Mouse (Mus musculus) liver, embryonic 16.5 days (tissue): Measurements from ENCODE around the gene Nisch. TPM values are rescaled to one million over a fixed set of nuclear protein-coding genes. Genes with fewer than 3 reads are reported as not detected.

ENCODE experiments used
- ATAC-seq: fragments of 200-750 bp; cut with Nextera tagmentation; 2 replicates; pipeline ENCODE4 v1.8.0; 2017; ENCODE audit warnings: low read depth, mild to moderate bottlenecking, moderate number of reproducible peaks, moderate library complexity
- H3K27ac ChIP-seq: fragments of 300-500 bp; sonication (generic); 2 replicates; pipeline ENCODE4 v1.5.1; 2014; ENCODE audit warnings: mild to moderate bottlenecking, low read length
- H3K27me3 ChIP-seq: fragments of 300-500 bp; sonication (generic); 2 replicates; pipeline ENCODE4 v1.6.1; 2014; ENCODE audit warnings: low read depth, low read length, mixed read lengths; ENCODE audit not compliant: control insufficient read depth, insufficient read depth
- H3K36me3 ChIP-seq: fragments of 300-500 bp; sonication (generic); 2 replicates; pipeline ENCODE4 v1.6.1; 2014; ENCODE audit warnings: mild to moderate bottlenecking; ENCODE audit not compliant: control insufficient read depth, insufficient read depth
- H3K4me1 ChIP-seq: fragments of 300-500 bp; sonication (generic); 2 replicates; pipeline ENCODE4 v1.6.1; 2014; ENCODE audit warnings: low read depth, low read length, mixed read lengths; ENCODE audit not compliant: control insufficient read depth
- H3K4me2 ChIP-seq: fragments of 300-500 bp; sonication (generic); 2 replicates; pipeline ENCODE4 v1.6.1; 2014; ENCODE audit warnings: low read depth, low read length, mixed read lengths
- H3K4me3 ChIP-seq: fragments of 300-500 bp; sonication (generic); 2 replicates; pipeline ENCODE4 v1.5.1; 2014; ENCODE audit warnings: low read depth, mild to moderate bottlenecking, low read length
- H3K9ac ChIP-seq: fragments of 300-500 bp; sonication (generic); 2 replicates; pipeline ENCODE4 v1.6.1; 2014; ENCODE audit warnings: low read depth, low read length
- H3K9me3 ChIP-seq: fragments of 300-500 bp; sonication (generic); replicated peaks from 2 replicates; pipeline ENCODE4 v1.6.1; 2016; ENCODE audit warnings: low read length; ENCODE audit not compliant: control insufficient read depth
- WGBS: fragments of 180-500 bp; shearing (Covaris S2); extraction: QIAGEN DNeasy Blood & Tissue Kit; methylation state at CpG from one replicate; pipeline ENCODE4 v1.1.7; 2014; ENCODE audit not compliant: insufficient replicate concordance; 5-methylcytosine and 5-hydroxymethylcytosine counted together
- polyA plus RNA-seq: library from polyadenylated mRNA; unstranded; fragments of >200 nt; fragmentation: Nextera tagmentation; extraction: Ambion mirVana; gene quantifications from 2 replicates; pipeline ENCODE4 v1.2.1, GENCODE M21; 2015

The Nisch gene
- polyA plus RNA-seq, 1 experiment from 2014 or later = 112 TPM

- no peaks in the 10 kb centered on the region for H3K27me3 ChIP-seq
- ATAC-seq = no peak
- H3K4me3 ChIP-seq = no peak overlapping the region
- no peak overlapping the region for H3K27ac ChIP-seq
- no peak overlapping the region for H3K4me2 ChIP-seq
- no peaks in the 10 kb centered on the region for H3K9me3 ChIP-seq
- WGBS = 49% methylated on average over 12 of the region's 12 CpGs
- H3K4me1 ChIP-seq = no peaks in the 10 kb centered on the region; the same call in 1 of the 2 replicates
- no peak overlapping the region for H3K9ac ChIP-seq
- H3K36me3 ChIP-seq = peaks cover 55% of the 10 kb centered on the region
These were observed 77.1 kb downstream of the Nisch start for GRCm38 (mm10) chr14:31139666-31140065.

DNA sequence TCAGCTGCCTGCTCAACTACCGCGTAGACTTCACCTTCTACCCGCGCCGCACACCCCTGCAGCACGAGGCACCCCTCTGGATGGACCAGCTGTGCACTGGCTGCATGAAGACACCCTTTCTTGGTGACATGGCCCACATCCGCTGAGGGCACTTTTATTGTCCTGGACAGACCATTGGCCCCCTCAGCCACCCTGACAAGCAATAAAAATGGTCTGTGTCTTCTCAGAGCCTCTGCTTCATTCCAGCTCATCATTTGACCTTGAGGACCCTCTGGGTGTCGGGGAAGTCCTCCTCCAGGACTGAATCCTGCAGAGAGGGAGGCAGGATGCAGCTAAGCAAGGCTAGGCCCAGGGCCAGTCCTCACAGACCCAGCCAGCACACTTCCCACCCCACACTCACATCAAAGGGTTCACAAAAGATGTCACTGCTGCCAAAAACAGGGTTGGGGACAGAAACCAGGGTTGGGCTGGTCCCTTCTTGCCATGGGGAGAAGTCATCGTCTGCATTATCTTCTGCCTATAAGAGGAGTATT, 77.8 kb downstream of the Nisch start:
- no peak overlapping the region for H3K4me2 ChIP-seq
- no peak overlapping the region for H3K27ac ChIP-seq
- WGBS = 84% methylated on average over 9 of the region's 9 CpGs
- no peak for ATAC-seq
- H3K4me1 ChIP-seq = peaks cover 3% of the 10 kb centered on the region; the same call in 1 of the 2 replicates
- no peaks in the 10 kb centered on the region for H3K9me3 ChIP-seq
- peaks cover 56% of the 10 kb centered on the region for H3K36me3 ChIP-seq
- H3K27me3 ChIP-seq = no peaks in the 10 kb centered on the region
- no peak overlapping the region for H3K9ac ChIP-seq
- H3K4me3 ChIP-seq = no peak overlapping the region

- H3K27me3 ChIP-seq = no peaks in the 10 kb centered on the region
- H3K36me3 ChIP-seq = peaks cover 56% of the 10 kb centered on the region
- H3K9me3 ChIP-seq = no peaks in the 10 kb centered on the region
- WGBS = 83% methylated on average over 26 of the region's 35 CpGs
- H3K27ac ChIP-seq = no peak overlapping the region
- no peak overlapping the region for H3K9ac ChIP-seq
- peaks cover 8% of the 10 kb centered on the region for H3K4me1 ChIP-seq
- H3K4me3 ChIP-seq = no peak overlapping the region
- ATAC-seq = no peak
- no peak overlapping the region for H3K4me2 ChIP-seq
These were observed 78.4 kb downstream of the Nisch start for GRCm38 (mm10) chr14:31138219-31138896.

DNA sequence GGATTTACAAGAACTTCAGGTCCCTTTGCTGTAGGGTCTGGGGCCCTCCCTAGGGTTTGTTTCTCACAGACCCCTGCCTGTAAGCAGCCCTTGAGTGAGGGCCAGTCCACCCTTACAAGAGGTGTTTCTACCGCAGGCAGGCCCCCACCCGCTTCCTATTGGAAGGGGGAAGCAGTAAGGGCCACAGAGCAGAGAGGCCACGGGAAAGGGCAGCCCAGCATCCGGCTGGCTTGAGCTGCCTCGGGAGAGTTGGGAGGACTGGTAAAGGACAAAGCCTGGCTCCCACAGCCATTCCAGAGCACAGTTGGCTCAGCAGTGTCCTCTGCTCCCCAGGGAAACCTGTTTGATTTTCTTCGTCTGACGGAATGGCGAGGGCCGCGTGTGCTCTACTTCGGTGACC, 79.0 kb downstream of the Nisch start:
- H3K9ac ChIP-seq = no peak overlapping the region
- no peak for ATAC-seq
- H3K4me2 ChIP-seq = no peak overlapping the region
- peaks cover 13% of the 10 kb centered on the region for H3K4me1 ChIP-seq
- H3K4me3 ChIP-seq = no peak overlapping the region
- no peaks in the 10 kb centered on the region for H3K27me3 ChIP-seq
- peaks cover 55% of the 10 kb centered on the region for H3K36me3 ChIP-seq
- no peaks in the 10 kb centered on the region for H3K9me3 ChIP-seq
- WGBS = 76% methylated on average over 11 of the region's 11 CpGs
- no peak overlapping the region for H3K27ac ChIP-seq

GRCm38 (mm10) chr14:31137281-31137595, 79.5 kb downstream of the Nisch start:
- WGBS = 82% methylated on average over 10 of the region's 10 CpGs
- Histone ChIP-seq H3K4me1 (peaks cover 19% of the 10 kb centered on the region), H3K27ac (no peak overlapping the region), H3K9ac (no peak overlapping the region), H3K36me3 (peaks cover 50% of the 10 kb centered on the region), H3K4me2 (no peak overlapping the region), H3K4me3 (no peak overlapping the region), H3K27me3 (no peaks in the 10 kb centered on the region), H3K9me3 (no peaks in the 10 kb centered on the region)
- no peak for ATAC-seq

DNA sequence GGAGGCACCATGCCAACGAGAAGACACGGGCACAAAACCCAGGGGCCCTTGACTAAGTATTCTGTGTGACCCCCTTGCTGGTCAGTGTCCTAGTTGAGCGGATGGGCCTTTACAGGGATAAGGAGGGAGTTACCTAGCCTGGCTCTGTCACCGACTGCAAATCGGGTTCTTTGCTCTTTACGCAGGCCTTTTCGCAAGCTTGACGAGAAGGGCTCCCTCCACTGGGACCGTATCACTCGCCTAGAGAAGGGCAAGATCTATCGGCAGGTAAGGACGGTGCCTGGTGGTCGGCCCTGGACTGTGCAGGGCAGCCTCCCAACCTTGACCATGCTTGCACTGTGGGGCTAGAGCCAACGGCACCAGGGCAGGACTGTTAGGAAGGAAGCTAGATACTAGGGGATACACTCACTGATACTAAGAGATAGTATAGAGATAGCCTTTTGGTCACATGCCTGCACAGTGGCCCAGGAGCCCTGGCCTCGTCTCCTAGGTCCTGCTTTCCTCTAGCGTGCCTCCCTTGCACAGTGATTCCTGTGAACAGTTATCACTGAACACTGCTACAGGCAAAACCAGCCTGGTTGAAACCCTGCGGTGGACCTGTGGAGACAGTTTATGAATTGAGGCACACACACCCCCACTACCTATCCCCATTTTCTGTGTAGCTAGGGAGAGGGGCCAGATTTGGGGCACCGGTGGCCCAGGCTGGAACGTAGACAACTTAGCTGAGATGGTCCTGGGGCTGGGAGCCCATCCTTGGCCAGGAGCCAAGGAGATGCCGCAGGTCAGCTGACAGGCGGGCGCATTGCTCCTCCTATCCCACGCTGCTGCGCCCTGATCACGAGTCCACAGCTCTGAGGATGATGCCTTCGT, 80.1 kb downstream of the Nisch start:
- peaks cover 47% of the 10 kb centered on the region for H3K36me3 ChIP-seq
- WGBS = 83% methylated on average over 26 of the region's 26 CpGs
- ATAC-seq = no peak

GRCm38 (mm10) chr14:31135495-31136410, 81.0 kb downstream of the Nisch start:
- H3K9ac ChIP-seq = no peak overlapping the region
- H3K27me3 ChIP-seq = no peaks in the 10 kb centered on the region
- peaks cover 41% of the 10 kb centered on the region for H3K36me3 ChIP-seq
- 90% methylated on average over 34 of the region's 34 CpGs for WGBS
- peaks cover 26% of the 10 kb centered on the region for H3K4me1 ChIP-seq
- H3K4me3 ChIP-seq = no peak overlapping the region
- H3K9me3 ChIP-seq = no peaks in the 10 kb centered on the region
- no peak overlapping the region for H3K27ac ChIP-seq
- H3K4me2 ChIP-seq = no peak overlapping the region
- no peak for ATAC-seq

More for the DNA sequence above, 80.1 kb downstream of the Nisch start:
- no peak overlapping the region for H3K4me2 ChIP-seq
- H3K9ac ChIP-seq = no peak overlapping the region
- no peak overlapping the region for H3K27ac ChIP-seq
- H3K4me3 ChIP-seq = no peak overlapping the region
- H3K4me1 ChIP-seq = peaks cover 25% of the 10 kb centered on the region
- H3K27me3 ChIP-seq = no peaks in the 10 kb centered on the region
- H3K9me3 ChIP-seq = no peaks in the 10 kb centered on the region

GRCm38 (mm10) chr14:31134015-31135000, 82.4 kb downstream of the Nisch start:
- Histone ChIP-seq H3K36me3 (peaks cover 36% of the 10 kb centered on the region), H3K27me3 (no peaks in the 10 kb centered on the region), H3K4me3 (no peak overlapping the region), H3K27ac (peak overlapping the region; percentile 62; the same call in 1 of the 2 replicates), H3K4me1 (peaks cover 40% of the 10 kb centered on the region), H3K4me2 (no peak overlapping the region), H3K9ac (no peak overlapping the region), H3K9me3 (no peaks in the 10 kb centered on the region)
- no peak for ATAC-seq
- WGBS = 84% methylated on average over 25 of the region's 25 CpGs
